Mouse (Mus musculus) hindbrain, embryonic 10.5 days (tissue): ENCODE measurements around the gene Dnajc5. TPM values are rescaled to one million over a fixed set of nuclear protein-coding genes. Genes with fewer than 3 reads are reported as not detected.

Experiments used
- DNase-seq: peaks from one replicate; pipeline ENCODE4 v3.0.0-alpha.2; 2017; ENCODE audit warnings: low spot score
- H3K27ac ChIP-seq: fragments of 300-500 bp; sonication (generic); 2 replicates; pipeline ENCODE4 v1.5.1; 2016; ENCODE audit warnings: mild to moderate bottlenecking, moderate library complexity
- H3K27me3 ChIP-seq: fragments of 300-500 bp; sonication (generic); 2 replicates; pipeline ENCODE4 v1.6.1; 2016; ENCODE audit warnings: mild to moderate bottlenecking; ENCODE audit not compliant: poor library complexity, insufficient read depth, severe bottlenecking
- H3K36me3 ChIP-seq: fragments of 300-500 bp; sonication (generic); 2 replicates; pipeline ENCODE4 v1.6.1; 2016; ENCODE audit warnings: mild to moderate bottlenecking, moderate library complexity
- H3K4me1 ChIP-seq: fragments of 300-500 bp; sonication (generic); replicated peaks from 2 replicates; pipeline ENCODE4 v1.6.1; 2016; ENCODE audit warnings: mild to moderate bottlenecking
- H3K4me3 ChIP-seq: fragments of 300-500 bp; sonication (generic); 2 replicates; pipeline ENCODE4 v1.5.1; 2016; ENCODE audit warnings: mild to moderate bottlenecking, moderate library complexity
- H3K9me3 ChIP-seq: fragments of 300-500 bp; sonication (generic); 2 replicates; pipeline ENCODE4 v1.6.1; 2016; ENCODE audit warnings: mild to moderate bottlenecking, moderate library complexity
- WGBS: fragments of 180-500 bp; shearing (Covaris S2); methylation state at CpG from one replicate; pipeline ENCODE4 v1.1.7; 2016; 5-methylcytosine and 5-hydroxymethylcytosine counted together
- polyA plus RNA-seq: library from polyadenylated mRNA; unstranded; fragments of >200 nt; fragmentation: Nextera tagmentation; extraction: Ambion mirVana; gene quantifications from 2 replicates; pipeline ENCODE4 v1.2.1, GENCODE M21; 2016

The Dnajc5 gene
- polyA plus RNA-seq, 1 experiment from 2014 or later = 108 TPM

GRCm38 (mm10) chr2:181598454-181599351, 78.4 kb downstream of the Dnajc5 start, which contains the start of gene Samd10:
TSS of gene Samd10 (minus strand) at chr2:181599212.
- H3K4me1 ChIP-seq = peaks cover 48% of the 10 kb centered on the region
- H3K27me3 ChIP-seq = peaks cover 6% of the 10 kb centered on the region; the same call in 1 of the 2 replicates
- peak within 1 kb of the TSS; percentile 92 for H3K4me3 ChIP-seq
- H3K36me3 ChIP-seq = peaks cover 15% of the 10 kb centered on the region
- 2% methylated on average over 71 of the region's 71 CpGs for WGBS
- H3K27ac ChIP-seq = peak within 1 kb of the TSS; percentile 95
- DNase-seq = peak; percentile 70
- H3K9me3 ChIP-seq = no peaks in the 10 kb centered on the region

GRCm38 (mm10) chr2:181600226-181600758, 80.0 kb downstream of the Dnajc5 start:
- H3K27ac ChIP-seq = peak overlapping the region; percentile 89
- no peaks in the 10 kb centered on the region for H3K9me3 ChIP-seq
- H3K36me3 ChIP-seq = peaks cover 14% of the 10 kb centered on the region
- peaks cover 48% of the 10 kb centered on the region for H3K4me1 ChIP-seq
- H3K4me3 ChIP-seq = peak overlapping the region; percentile 92
- 67% methylated on average over 6 of the region's 6 CpGs for WGBS
- H3K27me3 ChIP-seq = peaks cover 6% of the 10 kb centered on the region; the same call in 1 of the 2 replicates
- no peak for DNase-seq

GRCm38 (mm10) chr2:181600828-181601750, 80.8 kb downstream of the Dnajc5 start:
- Histone ChIP-seq H3K9me3 (no peaks in the 10 kb centered on the region), H3K27me3 (peaks cover 6% of the 10 kb centered on the region; the same call in 1 of the 2 replicates), H3K4me3 (peak overlapping the region; percentile 92), H3K27ac (peak overlapping the region; percentile 89), H3K4me1 (peaks cover 48% of the 10 kb centered on the region), H3K36me3 (peaks cover 10% of the 10 kb centered on the region)
- DNase-seq = peak; percentile 97
- 2% methylated on average over 57 of the region's 57 CpGs for WGBS

- Histone ChIP-seq H3K9me3 (no peaks in the 10 kb centered on the region), H3K4me1 (peaks cover 48% of the 10 kb centered on the region), H3K27ac (peak overlapping the region; percentile 89), H3K27me3 (peaks cover 6% of the 10 kb centered on the region; the same call in 1 of the 2 replicates), H3K4me3 (peak overlapping the region; percentile 92), H3K36me3 (peaks cover 4% of the 10 kb centered on the region; the same call in 1 of the 2 replicates)
- DNase-seq = no peak
- WGBS = 33% methylated on average over 10 of the region's 10 CpGs
Measured at GRCm38 (mm10) chr2:181601751-181602145, 81.5 kb downstream of the Dnajc5 start.

- H3K27ac ChIP-seq = no peak overlapping the region
- H3K9me3 ChIP-seq = no peaks in the 10 kb centered on the region
- DNase-seq = no peak
- peaks cover 6% of the 10 kb centered on the region; the same call in 1 of the 2 replicates for H3K27me3 ChIP-seq
- peaks cover 44% of the 10 kb centered on the region for H3K4me1 ChIP-seq
- peaks cover 5% of the 10 kb centered on the region for H3K36me3 ChIP-seq
- peak overlapping the region; percentile 92 for H3K4me3 ChIP-seq
- WGBS = 77% methylated on average over 4 of the region's 4 CpGs
Measured at GRCm38 (mm10) chr2:181602367-181602766, 82.1 kb downstream of the Dnajc5 start.

Other genes with a start within 250 kb of the Dnajc5 start
- 19.0 and 20.0 TPM in 2 replicates for gene Gmeb2, start 232.4 kb upstream of the Dnajc5 start, polyA plus RNA-seq
- 122 and 329 TPM in 2 replicates for gene Stmn3, start 206.0 kb upstream of the Dnajc5 start, polyA plus RNA-seq
- gene Rtel1, start 200.7 kb upstream of the Dnajc5 start, polyA plus RNA-seq = 57.7 and 68.1 TPM in 2 replicates
- 45.4 and 53.0 TPM in 2 replicates for gene Zgpat, start 155.6 kb upstream of the Dnajc5 start, polyA plus RNA-seq
- 75.3 and 75.4 TPM in 2 replicates for gene Arfrp1, start 155.1 kb upstream of the Dnajc5 start, polyA plus RNA-seq
- gene Lime1, start 140.4 kb upstream of the Dnajc5 start, polyA plus RNA-seq = 29.5 and 29.7 TPM in 2 replicates
- 18.6 and 22.2 TPM in 2 replicates for gene Zbtb46, start 61.1 kb upstream of the Dnajc5 start, polyA plus RNA-seq
- 0.08 TPM in 1 of 2 replicates, not detected in the other for gene Abhd16b, start 27.3 kb upstream of the Dnajc5 start, polyA plus RNA-seq
- gene Tpd52l2, start 23.3 kb upstream of the Dnajc5 start, polyA plus RNA-seq = 161 and 169 TPM in 2 replicates
- gene Uckl1, start 64.4 kb downstream of the Dnajc5 start, polyA plus RNA-seq = 52.9 and 56.8 TPM in 2 replicates
- gene Prpf6, start 71.4 kb downstream of the Dnajc5 start, polyA plus RNA-seq = 65.0 and 77.1 TPM in 2 replicates
- 36.9 and 45.4 TPM in 2 replicates for gene Zfp512b, start 72.3 kb downstream of the Dnajc5 start, polyA plus RNA-seq
- 36.1 and 72.6 TPM in 2 replicates for gene Samd10, start 78.7 kb downstream of the Dnajc5 start, polyA plus RNA-seq
- not detected in 2 replicates for gene Gm29797, start 136.5 kb downstream of the Dnajc5 start, polyA plus RNA-seq
- 21.4 and 21.7 TPM in 2 replicates for gene Sox18, start 151.2 kb downstream of the Dnajc5 start, polyA plus RNA-seq
- 14.4 and 17.7 TPM in 2 replicates for gene Tcea2, start 159.8 kb downstream of the Dnajc5 start, polyA plus RNA-seq
- 69.1 and 79.2 TPM in 2 replicates for gene Rgs19, start 173.5 kb downstream of the Dnajc5 start, polyA plus RNA-seq
- gene Lkaaear1, start 178.0 kb downstream of the Dnajc5 start, polyA plus RNA-seq = not detected in 2 replicates
- 5.6 and 17.3 TPM in 2 replicates for gene Oprl1, start 194.5 kb downstream of the Dnajc5 start, polyA plus RNA-seq
- gene Myt1, start 242.8 kb downstream of the Dnajc5 start, polyA plus RNA-seq = 18.3 and 33.0 TPM in 2 replicates